Mouse (Mus musculus) E14TG2a.4 (cell line): ENCODE results near the gene Rdm1.

Experiments
- H3K27me3 ChIP-seq: 2 replicates; pipeline ENCODE4 v1.6.1; 2014; ENCODE audit warnings: low read length, control low read depth; ENCODE audit not compliant: insufficient read depth
- H3K36me3 ChIP-seq: 2 replicates; pipeline ENCODE4 v1.6.1; 2014; ENCODE audit warnings: low read length, control low read depth; ENCODE audit not compliant: insufficient read depth
- H3K4me1 ChIP-seq: replicated peaks from 2 replicates; pipeline ENCODE4 v1.6.1; 2014; ENCODE audit warnings: low read depth, low read length, control low read depth
- H3K4me3 ChIP-seq: replicated peaks from 2 replicates; pipeline ENCODE4 v1.5.1; 2014; ENCODE audit warnings: mild to moderate bottlenecking, low read length
- H3K9me3 ChIP-seq: 2 replicates; pipeline ENCODE4 v1.6.1; 2014; ENCODE audit warnings: low read length, control low read depth
- CTCF ChIP-seq: conservative IDR thresholded peaks from 2 replicates; pipeline ENCODE4 v1.5.1; 2014; ENCODE audit warnings: low read length
- NANOG ChIP-seq: IDR thresholded peaks from 2 replicates; pipeline ENCODE4 v1.6.1; 2014; ENCODE audit warnings: borderline replicate concordance, low read length, mixed read lengths
- POU5F1 ChIP-seq: IDR thresholded peaks from 2 replicates; pipeline ENCODE4 v1.6.1; 2014; ENCODE audit warnings: low read length, borderline replicate concordance

The Rdm1 gene

DNA sequence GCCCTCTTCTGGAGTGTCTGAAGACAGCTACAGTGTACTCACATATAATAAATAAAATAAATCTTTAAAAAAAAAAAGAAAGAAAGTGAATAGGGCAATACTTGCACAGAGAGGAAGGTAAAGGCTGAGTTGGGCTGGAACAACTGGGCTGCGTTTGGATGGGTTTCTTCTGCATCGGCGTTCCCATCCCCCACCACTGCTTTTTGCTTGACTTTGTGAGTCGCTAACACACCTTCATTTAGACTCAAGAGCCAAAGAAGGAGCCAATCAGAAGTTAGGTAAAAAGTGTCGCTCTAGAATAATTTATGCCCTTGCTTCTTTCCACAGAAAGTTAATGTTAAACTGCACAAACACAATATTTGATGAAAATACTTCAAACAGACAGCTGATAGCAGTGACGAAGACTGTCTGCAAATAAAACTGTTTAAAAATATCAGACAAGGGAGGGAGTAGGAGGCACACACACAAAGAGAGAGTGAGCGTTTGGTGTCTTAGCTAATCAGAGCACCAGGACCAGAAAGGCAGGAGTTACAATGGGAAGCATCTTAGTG is 55.5 kb downstream of the Rdm1 start:
- no peak for TF ChIP-seq NANOG
- no peak for TF ChIP-seq POU5F1
- TF ChIP-seq CTCF, result no peak
- Histone ChIP-seq H3K4me1 (peaks cover 78% of the 10 kb centered on the region), H3K36me3 (no peaks in the 10 kb centered on the region), H3K27me3 (no peaks in the 10 kb centered on the region), H3K9me3 (no peaks in the 10 kb centered on the region), H3K4me3 (no peak overlapping the region)
